Mouse (Mus musculus): ENCODE measurements at regions not wholly inside any gene's neighbourhood (a gene's known extent, or its start where the extent isn't known, plus 50 kb on each side); places are given as distances from the start of the nearest gene placed in this dataset.

GRCm38 (mm10) chr8:96174996-96175395, 286.6 kb upstream of the Got2 start:
- 54% methylated on average over 5 of the region's 5 CpGs for WGBS (ENCODE audit: insufficient replicate concordance)
- no peaks in the 10 kb centered on the region for H3K36me3 ChIP-seq (ENCODE audit: control insufficient read depth, insufficient read depth)

GRCm38 (mm10) chr8:96164933-96165332, 276.6 kb upstream of the Got2 start:
- Histone ChIP-seq H3K27me3 (ENCODE audit: control insufficient read depth, insufficient read depth, low read depth, low read length) (no peaks in the 10 kb centered on the region), H3K4me2 (ENCODE audit: low read depth, low read length) (no peak overlapping the region), H3K27ac (ENCODE audit: low read length) (no peak overlapping the region), H3K4me1 (ENCODE audit: control insufficient read depth, low read depth, low read length) (no peaks in the 10 kb centered on the region), H3K36me3 (ENCODE audit: control insufficient read depth, insufficient read depth) (no peaks in the 10 kb centered on the region), H3K9ac (ENCODE audit: low read depth, low read length) (no peak overlapping the region), H3K9me3 (replicated peaks; ENCODE audit: control insufficient read depth, low read length) (no peaks in the 10 kb centered on the region), H3K4me3 (ENCODE audit: low read depth, low read length) (no peak overlapping the region)
- ATAC-seq (ENCODE audit: low read depth) = no peak
- whole genome bisulfite sequencing (ENCODE audit: insufficient replicate concordance) = 71% methylated on average over 8 of the region's 8 CpGs

More at GRCm38 (mm10) chr8:96174996-96175395, 286.6 kb upstream of the Got2 start:
- Histone ChIP-seq H3K4me3 (ENCODE audit: low read depth, low read length) (no peak overlapping the region), H3K27ac (ENCODE audit: low read length) (no peak overlapping the region), H3K4me1 (ENCODE audit: control insufficient read depth, low read depth, low read length) (no peaks in the 10 kb centered on the region), H3K27me3 (ENCODE audit: control insufficient read depth, insufficient read depth, low read depth, low read length) (no peaks in the 10 kb centered on the region), H3K4me2 (ENCODE audit: low read depth, low read length) (no peak overlapping the region), H3K9me3 (replicated peaks; ENCODE audit: control insufficient read depth, low read length) (no peaks in the 10 kb centered on the region), H3K9ac (ENCODE audit: low read depth, low read length) (no peak overlapping the region)
- ATAC-seq (ENCODE audit: low read depth) = no peak

GRCm38 (mm10) chr8:96159899-96160298, 271.6 kb upstream of the Got2 start:
- no peaks in the 10 kb centered on the region for H3K4me1 ChIP-seq (ENCODE audit: control insufficient read depth, low read depth, low read length)
- H3K27me3 ChIP-seq (ENCODE audit: control insufficient read depth, insufficient read depth, low read depth, low read length) = no peaks in the 10 kb centered on the region
- no peak for ATAC-seq (ENCODE audit: low read depth)
- no peak overlapping the region for H3K4me3 ChIP-seq (ENCODE audit: low read depth, low read length)
- no peak overlapping the region for H3K9ac ChIP-seq (ENCODE audit: low read depth, low read length)
- no peaks in the 10 kb centered on the region for H3K36me3 ChIP-seq (ENCODE audit: control insufficient read depth, insufficient read depth)
- H3K4me2 ChIP-seq (ENCODE audit: low read depth, low read length) = no peak overlapping the region
- 16% methylated on average over 6 of the region's 6 CpGs for WGBS (ENCODE audit: insufficient replicate concordance)
- no peaks in the 10 kb centered on the region for H3K9me3 ChIP-seq (replicated peaks; ENCODE audit: control insufficient read depth, low read length)
- H3K27ac ChIP-seq (ENCODE audit: low read length) = no peak overlapping the region

- no peaks in the 10 kb centered on the region for H3K9me3 ChIP-seq (replicated peaks; ENCODE audit: control insufficient read depth, low read length)
- no peak for ATAC-seq (ENCODE audit: low read depth)
- no peaks in the 10 kb centered on the region for H3K27me3 ChIP-seq (ENCODE audit: control insufficient read depth, insufficient read depth, low read depth, low read length)
- no peaks in the 10 kb centered on the region for H3K4me1 ChIP-seq (ENCODE audit: control insufficient read depth, low read depth, low read length)
- H3K36me3 ChIP-seq (ENCODE audit: control insufficient read depth, insufficient read depth) = no peaks in the 10 kb centered on the region
- WGBS (ENCODE audit: insufficient replicate concordance) = 29% methylated on average over 12 of the region's 12 CpGs
- no peak overlapping the region for H3K4me3 ChIP-seq (ENCODE audit: low read depth, low read length)
- H3K9ac ChIP-seq (ENCODE audit: low read depth, low read length) = no peak overlapping the region
- no peak overlapping the region for H3K27ac ChIP-seq (ENCODE audit: low read length)
- no peak overlapping the region for H3K4me2 ChIP-seq (ENCODE audit: low read depth, low read length)
These were observed 264.3 kb upstream of the Got2 start for GRCm38 (mm10) chr8:96152496-96153250.

GRCm38 (mm10) chr8:96152056-96152455, 263.7 kb upstream of the Got2 start:
- Histone ChIP-seq H3K4me2 (ENCODE audit: low read depth, low read length) (no peak overlapping the region), H3K36me3 (ENCODE audit: control insufficient read depth, insufficient read depth) (no peaks in the 10 kb centered on the region), H3K27me3 (ENCODE audit: control insufficient read depth, insufficient read depth, low read depth, low read length) (no peaks in the 10 kb centered on the region), H3K9ac (ENCODE audit: low read depth, low read length) (no peak overlapping the region), H3K27ac (ENCODE audit: low read length) (no peak overlapping the region), H3K4me1 (ENCODE audit: control insufficient read depth, low read depth, low read length) (no peaks in the 10 kb centered on the region), H3K4me3 (ENCODE audit: low read depth, low read length) (no peak overlapping the region), H3K9me3 (replicated peaks; ENCODE audit: control insufficient read depth, low read length) (no peaks in the 10 kb centered on the region)
- 58% methylated on average over 10 of the region's 10 CpGs for WGBS (ENCODE audit: insufficient replicate concordance)
- no peak for ATAC-seq (ENCODE audit: low read depth)

GRCm38 (mm10) chr8:96151065-96151472, 262.7 kb upstream of the Got2 start:
- Histone ChIP-seq H3K36me3 (ENCODE audit: control insufficient read depth, insufficient read depth) (no peaks in the 10 kb centered on the region), H3K27me3 (ENCODE audit: control insufficient read depth, insufficient read depth, low read depth, low read length) (no peaks in the 10 kb centered on the region), H3K27ac (ENCODE audit: low read length) (no peak overlapping the region), H3K4me1 (ENCODE audit: control insufficient read depth, low read depth, low read length) (no peaks in the 10 kb centered on the region), H3K9me3 (replicated peaks; ENCODE audit: control insufficient read depth, low read length) (no peaks in the 10 kb centered on the region), H3K4me2 (ENCODE audit: low read depth, low read length) (no peak overlapping the region), H3K9ac (ENCODE audit: low read depth, low read length) (no peak overlapping the region), H3K4me3 (ENCODE audit: low read depth, low read length) (no peak overlapping the region)
- WGBS (ENCODE audit: insufficient replicate concordance) = 49% methylated on average over 16 of the region's 16 CpGs
- ATAC-seq (ENCODE audit: low read depth) = no peak

GRCm38 (mm10) chr8:96132183-96132582, 243.8 kb upstream of the Got2 start:
- H3K4me1 ChIP-seq (ENCODE audit: control insufficient read depth, low read depth, low read length) = no peaks in the 10 kb centered on the region
- 40% methylated on average over 5 of the region's 5 CpGs for WGBS (ENCODE audit: insufficient replicate concordance)
- H3K9ac ChIP-seq (ENCODE audit: low read depth, low read length) = no peak overlapping the region
- no peaks in the 10 kb centered on the region for H3K27me3 ChIP-seq (ENCODE audit: control insufficient read depth, insufficient read depth, low read depth, low read length)
- ATAC-seq (ENCODE audit: low read depth) = no peak
- H3K36me3 ChIP-seq (ENCODE audit: control insufficient read depth, insufficient read depth) = no peaks in the 10 kb centered on the region
- H3K9me3 ChIP-seq (replicated peaks; ENCODE audit: control insufficient read depth, low read length) = no peaks in the 10 kb centered on the region
- no peak overlapping the region for H3K27ac ChIP-seq (ENCODE audit: low read length)
- no peak overlapping the region for H3K4me2 ChIP-seq (ENCODE audit: low read depth, low read length)
- H3K4me3 ChIP-seq (ENCODE audit: low read depth, low read length) = no peak overlapping the region

- no peak overlapping the region for H3K4me2 ChIP-seq (ENCODE audit: low read depth, low read length)
- no peaks in the 10 kb centered on the region for H3K36me3 ChIP-seq (ENCODE audit: control insufficient read depth, insufficient read depth)
- no peak for ATAC-seq (ENCODE audit: low read depth)
- no peak overlapping the region for H3K9ac ChIP-seq (ENCODE audit: low read depth, low read length)
- 53% methylated on average over 2 of the region's 2 CpGs for WGBS (ENCODE audit: insufficient replicate concordance)
- H3K4me3 ChIP-seq (ENCODE audit: low read depth, low read length) = no peak overlapping the region
- H3K27ac ChIP-seq (ENCODE audit: low read length) = no peak overlapping the region
- H3K4me1 ChIP-seq (ENCODE audit: control insufficient read depth, low read depth, low read length) = no peaks in the 10 kb centered on the region
- no peaks in the 10 kb centered on the region for H3K9me3 ChIP-seq (replicated peaks; ENCODE audit: control insufficient read depth, low read length)
- H3K27me3 ChIP-seq (ENCODE audit: control insufficient read depth, insufficient read depth, low read depth, low read length) = no peaks in the 10 kb centered on the region
These were observed 240.0 kb upstream of the Got2 start for GRCm38 (mm10) chr8:96128329-96128728.

- no peak for ATAC-seq (ENCODE audit: low read depth)
- Histone ChIP-seq H3K4me1 (ENCODE audit: control insufficient read depth, low read depth, low read length) (no peaks in the 10 kb centered on the region), H3K4me3 (ENCODE audit: low read depth, low read length) (no peak overlapping the region), H3K9me3 (replicated peaks; ENCODE audit: control insufficient read depth, low read length) (no peaks in the 10 kb centered on the region), H3K36me3 (ENCODE audit: control insufficient read depth, insufficient read depth) (no peaks in the 10 kb centered on the region), H3K4me2 (ENCODE audit: low read depth, low read length) (no peak overlapping the region), H3K27ac (ENCODE audit: low read length) (no peak overlapping the region), H3K9ac (ENCODE audit: low read depth, low read length) (no peak overlapping the region), H3K27me3 (ENCODE audit: control insufficient read depth, insufficient read depth, low read depth, low read length) (no peaks in the 10 kb centered on the region)
- WGBS (ENCODE audit: insufficient replicate concordance) = 61% methylated on average over 5 of the region's 5 CpGs
These were observed 212.5 kb upstream of the Got2 start for GRCm38 (mm10) chr8:96100817-96101216.
